Mouse (Mus musculus) thymus, adult 2 months (tissue): ENCODE results near the gene Sec13. TPM values are rescaled to one million over a fixed set of nuclear protein-coding genes. Genes with fewer than 3 reads are reported as not detected.

ENCODE experiments used
- DNase-seq: peaks from one replicate; pipeline ENCODE4 v3.0.0; 2021
- H3K27ac ChIP-seq: fragments of 200-500 bp; 2 replicates; pipeline ENCODE4 v1.5.1; 2012; ENCODE audit warnings: low read length, control low read depth; ENCODE audit not compliant: control insufficient read depth, insufficient read depth
- H3K27me3 ChIP-seq: fragments of 200-500 bp; 2 replicates; pipeline ENCODE4 v1.6.1; 2012; ENCODE audit warnings: mild to moderate bottlenecking, low read length, moderate library complexity, mixed read lengths; ENCODE audit not compliant: control insufficient read depth, insufficient read depth
- H3K36me3 ChIP-seq: fragments of 200-500 bp; 2 replicates; pipeline ENCODE4 v1.6.1; 2012; ENCODE audit warnings: mild to moderate bottlenecking, low read length, moderate library complexity; ENCODE audit not compliant: control insufficient read depth, insufficient read depth
- H3K4me1 ChIP-seq: fragments of 200-500 bp; replicated peaks from 2 replicates; pipeline ENCODE4 v1.6.1; 2012; ENCODE audit warnings: low read length; ENCODE audit not compliant: control insufficient read depth, insufficient read depth
- H3K4me3 ChIP-seq: fragments of 200-500 bp; 2 replicates; pipeline ENCODE4 v1.5.1; 2012; ENCODE audit warnings: mild to moderate bottlenecking, low read length, control low read depth, moderate library complexity; ENCODE audit not compliant: control insufficient read depth, insufficient read depth
- CTCF ChIP-seq: fragments of 200-500 bp; IDR thresholded peaks from 2 replicates; pipeline ENCODE4 v1.5.1; 2012; ENCODE audit warnings: mild to moderate bottlenecking, control low read depth, low read length, moderate library complexity, borderline replicate concordance; ENCODE audit not compliant: control insufficient read depth, poor library complexity, insufficient read depth; ENCODE audit errors: extremely low read depth
- POLR2A ChIP-seq: fragments of 200-500 bp; IDR thresholded peaks from 2 replicates; pipeline ENCODE4 v1.6.1; 2012; ENCODE audit warnings: mild to moderate bottlenecking, low read length, control low read depth, moderate library complexity; ENCODE audit not compliant: control insufficient read depth, poor library complexity, insufficient read depth; ENCODE audit errors: extremely low read depth
- WGBS: fragments of 180-500 bp; shearing (Covaris S2); methylation state at CpG from one replicate; pipeline ENCODE4 v1.1.7; 2018; 5-methylcytosine and 5-hydroxymethylcytosine counted together
- polyA plus RNA-seq: library from polyadenylated mRNA; depleted of rRNA; stranded (reverse); fragments of >200 nt; gene quantifications from 2 replicates; pipeline ENCODE4 v1.2.3, GENCODE M21; 2012; rRNA removed

Gene Sec13
- 163 and 167 TPM in 2 replicates for polyA plus RNA-seq

DNA sequence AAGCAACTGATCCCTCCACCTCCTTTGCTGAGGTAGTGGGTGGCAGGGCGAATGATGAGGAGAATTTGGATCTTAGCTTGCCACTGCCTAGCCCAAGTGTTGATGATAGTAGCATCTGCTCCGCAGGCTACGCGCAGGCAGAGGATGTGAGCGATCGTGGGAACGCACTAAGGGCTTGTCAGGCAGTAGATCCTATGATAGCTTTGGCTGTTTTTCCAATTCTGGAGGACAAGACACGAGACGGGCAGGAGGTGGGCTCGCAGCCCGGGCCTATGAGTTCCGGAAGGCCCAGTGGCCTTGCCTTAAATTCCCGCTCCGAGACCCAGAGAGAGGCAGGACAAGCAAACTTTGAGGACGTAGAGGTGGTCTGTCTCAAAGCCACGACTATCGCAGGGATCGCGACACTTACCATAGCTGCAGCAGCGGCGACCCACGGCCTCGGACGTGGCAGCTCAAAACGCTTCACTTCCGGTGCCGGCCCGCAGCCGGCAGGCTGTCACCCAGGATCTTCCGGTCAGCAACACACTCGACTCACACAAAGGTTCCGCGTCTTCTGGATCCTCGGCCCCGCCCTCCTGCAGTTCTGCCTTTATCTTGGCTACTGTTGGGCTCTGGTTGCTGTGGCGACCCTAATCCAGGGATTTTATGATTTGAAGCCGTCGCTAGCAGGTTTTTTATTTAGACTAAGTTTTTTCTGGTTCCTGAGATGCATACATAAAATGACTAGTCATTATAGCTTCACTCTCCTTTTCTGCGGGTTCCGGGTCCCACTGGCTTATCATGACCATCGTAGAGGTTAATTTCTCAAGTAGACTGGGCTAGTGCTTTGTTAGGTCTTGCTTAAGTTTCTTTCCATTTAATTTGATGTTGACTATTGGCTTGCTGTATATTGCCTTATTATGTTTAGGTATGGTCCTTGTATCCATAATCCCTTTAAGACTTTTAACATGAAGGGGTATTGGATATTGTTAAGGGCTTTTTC lies at the start of gene Sec13:
Sec13 (minus strand) TSS at position 508 of the 982 bp plus-strand sequence.
- H3K36me3 ChIP-seq, result peaks cover 10% of the 10 kb centered on the region
- H3K27ac ChIP-seq, result peak within 1 kb of the TSS; percentile 5; the same call in 1 of the 2 replicates
- H3K4me3 ChIP-seq, result peak within 1 kb of the TSS; percentile 78
- TF ChIP-seq POLR2A, result 0 out of 2 replicates have a peak, but pooled peaks have one; percentile 33
- TF ChIP-seq CTCF, result peak; percentile 21; the same call in 1 of the 2 replicates
- WGBS, result 7% methylated on average over 41 of the region's 41 CpGs
- H3K4me1 ChIP-seq, result peaks cover 5% of the 10 kb centered on the region
- no peaks in the 10 kb centered on the region for H3K27me3 ChIP-seq
- peak; percentile 84 for DNase-seq

DNA sequence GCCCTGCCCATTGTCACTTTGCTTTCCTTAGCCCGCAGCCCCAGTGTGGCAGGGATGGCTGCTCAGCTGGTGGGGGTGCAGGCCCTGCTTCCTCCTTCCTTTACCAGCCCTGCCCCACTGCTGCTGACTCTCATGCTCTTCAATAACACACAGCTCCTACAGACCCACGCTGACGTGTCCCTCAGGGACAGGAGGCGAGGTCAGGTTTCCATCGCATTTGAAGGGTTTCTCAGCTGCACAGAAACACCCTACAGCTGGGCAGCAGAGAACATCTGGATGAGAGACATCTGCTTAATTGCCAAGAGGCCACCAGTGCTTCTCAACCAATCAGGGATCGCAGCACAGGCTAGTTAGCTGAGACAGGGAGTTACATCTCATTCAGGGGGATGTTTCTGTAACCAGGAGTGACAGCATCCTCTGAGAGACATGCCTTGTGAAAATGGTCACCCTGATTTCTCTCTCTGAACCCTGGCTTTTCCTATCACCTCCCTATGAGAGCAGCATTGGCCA lies 47.0 kb upstream of the Sec13 start:
- H3K4me3 ChIP-seq, result no peak overlapping the region
- DNase-seq, result no peak
- TF ChIP-seq CTCF, result no peak
- TF ChIP-seq POLR2A, result no peak
- H3K27me3 ChIP-seq, result no peaks in the 10 kb centered on the region
- WGBS, result 43% methylated on average over 6 of the region's 6 CpGs
- no peak overlapping the region for H3K27ac ChIP-seq
- no peaks in the 10 kb centered on the region for H3K4me1 ChIP-seq
- no peaks in the 10 kb centered on the region for H3K36me3 ChIP-seq

DNA sequence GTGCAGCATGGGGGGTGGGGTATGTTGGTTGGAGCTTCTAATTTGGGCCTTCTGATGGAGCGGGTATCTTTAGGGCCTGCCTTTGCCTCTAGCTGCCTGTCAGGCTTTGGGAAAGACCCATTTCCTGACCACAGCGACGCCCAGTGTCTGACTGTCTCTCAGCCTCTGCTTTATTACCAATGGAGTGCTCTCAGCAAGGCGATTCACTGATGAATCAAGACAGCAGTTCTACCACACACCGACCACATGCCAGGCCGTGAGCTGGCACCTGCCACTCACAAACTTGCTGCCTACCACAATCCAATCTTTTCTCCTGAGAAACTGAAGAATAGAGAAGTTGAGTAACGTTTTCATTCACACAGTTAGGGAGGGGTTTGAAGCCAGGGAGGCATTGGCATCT lies 45.1 kb upstream of the Sec13 start:
- no peak overlapping the region for H3K4me3 ChIP-seq
- WGBS, result 11% methylated on average over 7 of the region's 7 CpGs
- H3K4me1 ChIP-seq, result no peaks in the 10 kb centered on the region
- DNase-seq, result no peak
- H3K27ac ChIP-seq, result no peak overlapping the region
- no peaks in the 10 kb centered on the region for H3K27me3 ChIP-seq
- TF ChIP-seq CTCF (no peak), POLR2A (no peak)
- no peaks in the 10 kb centered on the region for H3K36me3 ChIP-seq

DNA sequence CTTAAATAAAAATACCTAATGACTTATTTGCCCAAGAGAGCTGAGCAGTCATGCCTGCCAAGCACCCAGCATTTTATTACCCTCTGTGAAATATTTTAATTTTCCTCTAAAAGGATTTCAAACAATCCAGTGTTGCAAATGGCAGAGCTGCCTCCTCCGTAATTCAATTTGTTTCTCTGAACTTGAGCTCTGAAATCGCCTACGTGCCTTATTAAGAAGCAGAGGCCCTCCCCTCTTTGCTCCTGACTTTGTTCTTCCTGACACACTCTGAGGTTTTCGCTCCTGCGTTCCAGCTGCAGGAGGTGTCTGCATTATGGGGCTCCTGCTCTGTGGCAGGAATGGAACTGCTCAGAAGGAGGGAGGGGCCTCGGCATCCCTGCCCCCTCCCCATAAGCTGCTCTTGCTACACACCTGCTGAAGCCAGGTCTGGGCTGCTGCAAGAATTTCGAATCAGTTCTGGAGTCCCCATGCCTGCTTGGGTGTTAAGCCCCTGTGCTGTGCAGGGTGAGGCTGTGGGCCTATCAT lies 37.7 kb upstream of the Sec13 start:
- no peak overlapping the region for H3K4me3 ChIP-seq
- H3K27ac ChIP-seq, result no peak overlapping the region
- no peaks in the 10 kb centered on the region for H3K4me1 ChIP-seq
- DNase-seq, result no peak
- no peaks in the 10 kb centered on the region for H3K27me3 ChIP-seq
- no peaks in the 10 kb centered on the region for H3K36me3 ChIP-seq
- TF ChIP-seq POLR2A (no peak), CTCF (no peak)
- 78% methylated on average over 7 of the region's 7 CpGs for WGBS

DNA sequence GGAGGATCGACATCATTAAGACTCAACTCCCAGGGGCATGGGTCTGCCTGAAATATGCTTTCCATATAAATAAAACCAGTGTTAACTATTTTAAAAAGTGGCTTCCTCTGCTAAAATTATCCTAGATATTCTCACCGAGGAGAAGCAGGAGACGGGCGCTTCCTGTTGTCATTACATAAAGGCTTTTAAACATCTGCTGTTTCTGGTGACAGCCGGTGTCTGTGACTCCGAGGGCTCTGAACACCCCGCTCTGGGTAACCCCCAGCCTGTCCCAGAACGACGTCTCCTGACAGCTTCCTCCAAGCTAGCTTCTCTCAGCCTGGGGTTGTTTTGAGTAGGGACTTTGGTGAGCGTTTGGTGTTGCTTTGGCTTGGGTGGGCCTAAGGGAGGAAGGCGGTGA lies 28.3 kb upstream of the Sec13 start:
- no peak for DNase-seq
- Histone ChIP-seq H3K4me1 (no peaks in the 10 kb centered on the region), H3K36me3 (no peaks in the 10 kb centered on the region), H3K4me3 (no peak overlapping the region), H3K27me3 (no peaks in the 10 kb centered on the region), H3K27ac (no peak overlapping the region)
- TF ChIP-seq POLR2A (no peak), CTCF (no peak)
- WGBS, result 36% methylated on average over 11 of the region's 11 CpGs

DNA sequence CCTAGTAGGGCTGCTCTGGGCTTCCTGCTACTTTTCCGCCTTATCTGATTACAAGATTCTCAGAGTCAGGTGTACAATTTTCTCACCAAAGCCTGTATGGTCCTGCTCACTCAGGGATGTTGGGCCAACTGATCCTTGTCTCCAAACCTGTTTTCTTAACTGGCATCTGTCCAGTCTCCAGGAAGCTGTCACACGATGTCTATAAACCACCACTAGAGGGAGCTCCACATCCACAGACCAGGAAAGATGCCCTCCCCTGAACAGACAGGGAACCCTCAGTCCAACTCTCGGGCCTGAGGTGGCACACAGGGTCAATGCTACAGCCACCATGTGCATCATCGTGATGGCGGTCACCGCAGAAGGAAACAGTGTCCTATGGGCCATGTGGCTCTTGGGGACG lies 21.1 kb upstream of the Sec13 start:
- Histone ChIP-seq H3K4me3 (no peak overlapping the region), H3K4me1 (no peaks in the 10 kb centered on the region), H3K27me3 (no peaks in the 10 kb centered on the region), H3K36me3 (no peaks in the 10 kb centered on the region), H3K27ac (no peak overlapping the region)
- TF ChIP-seq CTCF (peak; percentile 80; the same call in 1 of the 2 replicates), POLR2A (no peak)
- peak; percentile 48 for DNase-seq
- WGBS, result 33% methylated on average over 7 of the region's 7 CpGs
